In the genomic region with DNA sequence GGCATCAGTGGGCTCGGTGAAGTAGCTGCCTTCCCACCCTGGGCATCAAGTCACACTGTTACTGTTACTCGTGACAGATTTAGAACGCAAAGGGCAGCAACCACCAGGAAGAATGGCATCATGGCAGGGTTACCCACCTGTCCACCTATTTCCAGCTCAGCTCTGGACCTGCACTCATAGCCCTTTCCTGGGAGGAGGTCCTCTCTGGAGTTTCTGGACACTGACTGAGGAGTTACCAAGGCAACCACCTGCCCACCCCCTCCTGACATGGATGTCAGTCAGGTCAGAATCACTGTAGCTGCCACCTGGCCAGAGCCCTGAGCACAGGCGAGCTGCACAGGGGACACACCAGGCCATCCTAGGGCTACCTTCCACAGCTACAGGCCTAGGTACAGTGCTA, we compare ENCODE assay signal across 16 mouse cellular contexts. TPM values are rescaled to one million over a fixed set of nuclear protein-coding genes. Genes with fewer than 3 reads are reported as not detected.
"Had no signal": no experiment of that assay in that cellular context is flagged by ENCODE, and none has a peak within 500 bp of the region (broad histone marks: within the 10 kb centered on the region; RNA-seq: fewer than 3 reads in every experiment).

No protein-coding gene starts in this region.

- H3K27ac ChIP-seq: lung, embryonic 15.5 days; macrophage; midbrain, embryonic 13.5 days; midbrain, embryonic 15.5 days; neural tube, embryonic 12.5 days; stomach, embryonic 15.5 days; stomach, postnatal 0 days had no signal

- DNase-seq: lung, adult 2 months; lung, postnatal 14 days; lung, postnatal 36 days; right cerebral cortex, postnatal 14 days; thymus, adult 2 months; thymus, postnatal 25 days; thymus, postnatal 4 days had no signal

- H3K4me1 ChIP-seq: lung, embryonic 15.5 days; stomach, embryonic 15.5 days had no signal

- H3K27me3 ChIP-seq: lung, embryonic 15.5 days; megakaryocyte, embryonic 14.5 days; midbrain, embryonic 13.5 days; midbrain, embryonic 15.5 days; neural tube, embryonic 12.5 days; stomach, embryonic 15.5 days had no signal

- H3K4me3 ChIP-seq: lung, embryonic 15.5 days; megakaryocyte, embryonic 14.5 days; midbrain, embryonic 13.5 days; midbrain, embryonic 15.5 days; neural tube, embryonic 12.5 days; stomach, embryonic 15.5 days had no signal

RNA-seq across cellular contexts. Expression of a gene that starts 37.8 kb away (rescaled TPM):
- polyA plus RNA-seq: lung, adult 2 months; macrophage; spleen, adult 2 months had no signal
